Mouse (Mus musculus) myocyte (in vitro differentiated cells): ENCODE data around the gene Gm17268. TPM values are rescaled to one million over a fixed set of nuclear protein-coding genes. Genes with fewer than 3 reads are reported as not detected.

Experiments
- H3K27me3 ChIP-seq: one replicate; pipeline ENCODE4 v1.6.1; 2011; ENCODE audit not compliant: control insufficient read depth, insufficient read depth, insufficient read length
- H3K36me3 ChIP-seq: one replicate; pipeline ENCODE4 v1.6.1; 2011; ENCODE audit not compliant: control insufficient read depth, insufficient read depth
- H3K4me2 ChIP-seq: one replicate; pipeline ENCODE4 v1.6.1; 2011; ENCODE audit warnings: low read depth, control low read depth
- H3K4me3 ChIP-seq: one replicate; pipeline ENCODE4 v1.5.1; 2011; ENCODE audit warnings: mild to moderate bottlenecking, control low read depth, moderate library complexity
- H3K79me2 ChIP-seq: one replicate; pipeline ENCODE4 v1.6.1; 2011; ENCODE audit not compliant: control insufficient read depth, insufficient read depth
- H3ac ChIP-seq: one replicate; pipeline ENCODE4 v1.6.1; 2011; ENCODE audit not compliant: control insufficient read depth, insufficient read length
- CEBPB ChIP-seq: IDR thresholded peaks from 2 replicates; pipeline ENCODE4 v1.6.1; 2011; ENCODE audit warnings: mild to moderate bottlenecking, moderate library complexity; ENCODE audit not compliant: poor library complexity, insufficient read depth, severe bottlenecking
- E2F4 ChIP-seq: IDR thresholded peaks from one replicate; pipeline ENCODE4 v1.6.1; 2011; ENCODE audit warnings: mild to moderate bottlenecking, control low read depth, moderate library complexity; ENCODE audit not compliant: insufficient read depth
- MAX ChIP-seq: IDR thresholded peaks from one replicate; pipeline ENCODE4 v1.6.1; 2011; ENCODE audit warnings: low read depth, mild to moderate bottlenecking, control low read depth
- MYOD1 ChIP-seq, 3 experiments: IDR thresholded peaks; one replicate each; pipeline ENCODE4 v1.6.1; 2011; ENCODE audit warnings: control low read depth in 2 of 3, low read depth in 2 of 3, mild to moderate bottlenecking in 2 of 3, moderate library complexity in 1 of 3; ENCODE audit not compliant: insufficient read length in 2 of 3, control insufficient read depth in 1 of 3
- MYOG ChIP-seq, 3 experiments: IDR thresholded peaks; one replicate each; pipeline ENCODE4 v1.6.1; 2011; ENCODE audit warnings: control low read depth in 2 of 3, low read depth in 2 of 3, mild to moderate bottlenecking in 2 of 3; ENCODE audit not compliant: insufficient read length in 2 of 3, control insufficient read depth in 1 of 3, insufficient read depth in 1 of 3
- POLR2A ChIP-seq: IDR thresholded peaks from one replicate; pipeline ENCODE4 v1.6.1; 2011; ENCODE audit warnings: low read depth, mild to moderate bottlenecking, control low read depth, moderate library complexity; ENCODE audit not compliant: insufficient read length
- POLR2AphosphoS2 ChIP-seq: IDR thresholded peaks from one replicate; pipeline ENCODE4 v1.6.1; 2011; ENCODE audit warnings: low read depth, control low read depth; ENCODE audit not compliant: insufficient read length
- REST ChIP-seq: IDR thresholded peaks from one replicate; pipeline ENCODE4 v1.6.1; 2011; ENCODE audit warnings: mild to moderate bottlenecking, control low read depth, moderate library complexity; ENCODE audit not compliant: insufficient read depth, insufficient read length
- SRF ChIP-seq: IDR thresholded peaks from one replicate; pipeline ENCODE4 v1.6.1; 2011; ENCODE audit warnings: low read depth; ENCODE audit not compliant: control insufficient read depth, insufficient read length
- TCF12 ChIP-seq: IDR thresholded peaks from one replicate; pipeline ENCODE4 v1.6.1; 2011; ENCODE audit warnings: mild to moderate bottlenecking, control low read depth; ENCODE audit not compliant: poor library complexity, insufficient read depth, severe bottlenecking
- TCF3 ChIP-seq: IDR thresholded peaks from one replicate; pipeline ENCODE4 v1.6.1; 2011; ENCODE audit warnings: low read depth, control low read depth; ENCODE audit not compliant: insufficient read length
- USF1 ChIP-seq: IDR thresholded peaks from one replicate; pipeline ENCODE4 v1.6.1; 2011; ENCODE audit warnings: low read depth, mild to moderate bottlenecking, control low read depth, moderate library complexity
- polyA plus RNA-seq: library from polyadenylated mRNA; unstranded; fragments of >200 nt; fragmentation: generic; extraction: Trizol; gene quantifications from one replicate; pipeline ENCODE4 v1.2.1, GENCODE M21; 2012; ENCODE audit warnings: missing spikeins

Gene Gm17268
- polyA plus RNA-seq, result not detected

GRCm38 (mm10) chr11:82038535-82038934 lies at the start of gene Gm17268:
Gene Gm17268, minus strand, starts transcription at chr11:82038562.
- no peak for TF ChIP-seq POLR2AphosphoS2
- TF ChIP-seq TCF12, result no peak
- no peak for TF ChIP-seq SRF
- TF ChIP-seq E2F4, result no peak
- no peak for TF ChIP-seq POLR2A
- no peak for TF ChIP-seq MYOD1 (IDR thresholded peaks at IDR 0.05; ENCODE audit: control insufficient read depth in 1 of 3, insufficient read length in 2 of 3, low read depth in 2 of 3)
- no peak for TF ChIP-seq TCF3
- TF ChIP-seq MAX, result no peak
- no peak for TF ChIP-seq MYOG (IDR thresholded peaks at IDR 0.05; ENCODE audit: control insufficient read depth in 1 of 3, insufficient read depth in 1 of 3, insufficient read length in 2 of 3, low read depth in 2 of 3)
- no peak for TF ChIP-seq REST
- Histone ChIP-seq H3K4me2 (no peak within 1 kb of the TSS), H3ac (no peak within 1 kb of the TSS), H3K79me2 (no peaks in the 10 kb centered on the region), H3K27me3 (no peaks in the 10 kb centered on the region), H3K4me3 (no peak within 1 kb of the TSS), H3K36me3 (no peaks in the 10 kb centered on the region)

GRCm38 (mm10) chr11:82084360-82084759 lies 46.0 kb upstream of the Gm17268 start:
- H3K4me3 ChIP-seq, result no peak overlapping the region
- H3K4me2 ChIP-seq, result no peak overlapping the region
- H3K36me3 ChIP-seq, result no peaks in the 10 kb centered on the region
- H3K27me3 ChIP-seq, result no peaks in the 10 kb centered on the region
- H3K79me2 ChIP-seq, result no peaks in the 10 kb centered on the region
- no peak overlapping the region for H3ac ChIP-seq
- no peak for TF ChIP-seq TCF12
- no peak for TF ChIP-seq POLR2AphosphoS2
- no peak for TF ChIP-seq MYOD1 (IDR thresholded peaks at IDR 0.05; ENCODE audit: control insufficient read depth in 1 of 3, insufficient read length in 2 of 3, low read depth in 2 of 3)
- TF ChIP-seq USF1, result no peak
- no peak for TF ChIP-seq REST
- no peak for TF ChIP-seq SRF

GRCm38 (mm10) chr11:82080865-82081264 lies 42.5 kb upstream of the Gm17268 start:
- H3K4me2 ChIP-seq, result no peak overlapping the region
- H3K79me2 ChIP-seq, result no peaks in the 10 kb centered on the region
- H3K4me3 ChIP-seq, result no peak overlapping the region
- no peak overlapping the region for H3ac ChIP-seq
- no peaks in the 10 kb centered on the region for H3K36me3 ChIP-seq
- TF ChIP-seq CEBPB (peak; percentile 66; the same call in 1 of the 2 replicates), SRF (no peak), TCF3 (no peak)
- no peaks in the 10 kb centered on the region for H3K27me3 ChIP-seq

- Histone ChIP-seq H3K36me3 (no peaks in the 10 kb centered on the region), H3K4me3 (no peak overlapping the region), H3ac (no peak overlapping the region), H3K27me3 (no peaks in the 10 kb centered on the region), H3K4me2 (no peak overlapping the region), H3K79me2 (no peaks in the 10 kb centered on the region)
- TF ChIP-seq POLR2A, result no peak
- TF ChIP-seq POLR2AphosphoS2, result no peak
- TF ChIP-seq TCF3, result no peak
Observed at GRCm38 (mm10) chr11:82078136-82078730, 39.9 kb upstream of the Gm17268 start.

GRCm38 (mm10) chr11:82077031-82077430 lies 38.7 kb upstream of the Gm17268 start:
- Histone ChIP-seq H3ac (no peak overlapping the region), H3K4me2 (no peak overlapping the region), H3K36me3 (no peaks in the 10 kb centered on the region), H3K79me2 (no peaks in the 10 kb centered on the region), H3K4me3 (no peak overlapping the region), H3K27me3 (no peaks in the 10 kb centered on the region)
- no peak for TF ChIP-seq CEBPB
- no peak for TF ChIP-seq REST
- no peak for TF ChIP-seq TCF3
- no peak for TF ChIP-seq E2F4
- TF ChIP-seq MYOG (IDR thresholded peaks at IDR 0.05; ENCODE audit: control insufficient read depth in 1 of 3, insufficient read depth in 1 of 3, insufficient read length in 2 of 3, low read depth in 2 of 3), result no peak
- no peak for TF ChIP-seq POLR2A
- TF ChIP-seq USF1, result no peak
- no peak for TF ChIP-seq TCF12
